Mouse (Mus musculus) ES-E14 (cell line): ENCODE measurements around the gene Neb. TPM values are rescaled to one million over a fixed set of nuclear protein-coding genes. Genes with fewer than 3 reads are reported as not detected.

Experiments
- DNase-seq: peaks from one replicate; pipeline ENCODE4 v3.0.0-alpha.2; 2013; ENCODE audit warnings: low read depth, low spot score
- H3K27ac ChIP-seq: 2 replicates; pipeline ENCODE4 v1.5.1; 2012; ENCODE audit warnings: low read depth, mild to moderate bottlenecking, low read length, moderate library complexity, mixed read lengths; ENCODE audit not compliant: poor library complexity, insufficient read depth, severe bottlenecking
- H3K36me3 ChIP-seq: 2 replicates; pipeline ENCODE4 v1.6.1; 2012; ENCODE audit warnings: mild to moderate bottlenecking, low read length, moderate library complexity, mixed read lengths; ENCODE audit not compliant: control insufficient read depth, poor library complexity, insufficient read depth, severe bottlenecking
- H3K4me1 ChIP-seq, 2 experiments: fragments of 150-350 bp in 1 of 2; sonication (generic) in 1 of 2; 2 replicates each; pipeline ENCODE4 v1.6.1; 2012; ENCODE audit warnings: low read length in 2 of 2, mild to moderate bottlenecking in 1 of 2, mixed read lengths in 1 of 2; ENCODE audit not compliant: control insufficient read depth in 2 of 2, insufficient read depth in 2 of 2, poor library complexity in 1 of 2
- H3K4me3 ChIP-seq, 2 experiments: fragments of 150-350 bp in 1 of 2; sonication (generic) in 1 of 2; 2 replicates each; pipeline ENCODE4 v1.5.1; 2012; ENCODE audit warnings: low read length in 2 of 2, low read depth in 1 of 2, mild to moderate bottlenecking in 1 of 2, mixed read lengths in 1 of 2; ENCODE audit not compliant: insufficient read depth in 1 of 2, poor library complexity in 1 of 2, severe bottlenecking in 1 of 2
- H3K9ac ChIP-seq: 2 replicates; pipeline ENCODE4 v1.6.1; 2012; ENCODE audit warnings: low read depth, mild to moderate bottlenecking, low read length, mixed read lengths; ENCODE audit not compliant: poor library complexity, insufficient read depth, severe bottlenecking
- H3K9me3 ChIP-seq: fragments of 150-350 bp; sonication (generic); 2 replicates; pipeline ENCODE4 v1.6.1; 2012; ENCODE audit warnings: low read depth, mild to moderate bottlenecking, low read length; ENCODE audit not compliant: control insufficient read depth, insufficient read depth
- CHD2 ChIP-seq: IDR thresholded peaks from 2 replicates; pipeline ENCODE4 v1.6.1; 2014; ENCODE audit warnings: mild to moderate bottlenecking, low read depth, low read length, inconsistent platforms
- HCFC1 ChIP-seq: IDR thresholded peaks from 2 replicates; pipeline ENCODE4 v1.6.1; 2012; ENCODE audit warnings: low read length, inconsistent platforms, borderline replicate concordance; ENCODE audit not compliant: insufficient read depth
- MAFK ChIP-seq: IDR thresholded peaks from 2 replicates; pipeline ENCODE4 v1.6.1; 2014; ENCODE audit warnings: mild to moderate bottlenecking, low read depth, low read length, inconsistent platforms; ENCODE audit not compliant: insufficient read depth
- ZC3H11A ChIP-seq: IDR thresholded peaks from 2 replicates; pipeline ENCODE4 v1.6.1; 2012; ENCODE audit warnings: low read depth, mild to moderate bottlenecking, inconsistent platforms, low read length, borderline replicate concordance
- ZNF384 ChIP-seq: IDR thresholded peaks from 2 replicates; pipeline ENCODE4 v1.6.1; 2012; ENCODE audit warnings: low read depth, low read length, inconsistent platforms
- in situ Hi-C, 2 experiments: fragments of 600-800 bp; cut with MboI; formaldehyde crosslinking; loops; one replicate each; pipeline ENCODE4 v1.15.1; 2025; ENCODE audit warnings: low sequenced_read_pairs in 2 of 2, inconsistent platforms in 1 of 2; ENCODE audit not compliant: unreplicated experiment in 2 of 2
- total RNA-seq: library from RNA; depleted of rRNA; stranded (reverse); fragments of 300-350 nt; gene quantifications from 2 replicates; pipeline ENCODE4 v1.2.3, GENCODE M21; 2012

Neb gene
- total RNA-seq, 1 experiment: 5.1 TPM

- Histone ChIP-seq H3K9me3 (no peaks in the 10 kb centered on the region), H3K27ac (peak overlapping the region; percentile 19), H3K36me3 (no peaks in the 10 kb centered on the region), H3K4me1 (peaks cover 3 to 7% of the 10 kb centered on the region in 2 experiments; a peak in 3 of 4 replicates), H3K9ac (peak overlapping the region; percentile 83), H3K4me3 (peak overlapping the region; percentile 73 to 95)
- DNase-seq: no peak
- in situ Hi-C loops: no loop called here
- TF ChIP-seq MAFK (no peak), CHD2 (no peak), HCFC1 (peak; percentile 22; the same call in 1 of the 2 replicates)
These were observed 46.0 kb upstream of the Neb start for GRCm38 (mm10) chr2:52424248-52424728.

- DNase-seq: no peak
- Histone ChIP-seq H3K36me3 (no peaks in the 10 kb centered on the region), H3K4me3 (peak overlapping the region; percentile 73 to 95), H3K9me3 (no peaks in the 10 kb centered on the region), H3K9ac (peak overlapping the region; percentile 83; the same call in 1 of the 2 replicates), H3K27ac (no peak overlapping the region), H3K4me1 (peaks cover 3 to 9% of the 10 kb centered on the region in 2 experiments; a peak in 3 of 4 replicates)
- TF ChIP-seq ZC3H11A: no peak
- TF ChIP-seq ZNF384: no peak
- no peak for TF ChIP-seq HCFC1
- TF ChIP-seq MAFK: no peak
- no peak for TF ChIP-seq CHD2
- in situ Hi-C loops: no loop called here
These were observed 45.5 kb upstream of the Neb start for GRCm38 (mm10) chr2:52423611-52424247.

- Histone ChIP-seq H3K9ac (no peak overlapping the region), H3K27ac (no peak overlapping the region)
These were observed 44.8 kb upstream of the Neb start for GRCm38 (mm10) chr2:52422871-52423610.

GRCm38 (mm10) chr2:52421197-52421596 lies 42.9 kb upstream of the Neb start:
- no peak for DNase-seq
- H3K4me1 ChIP-seq: peaks cover 3 to 9% of the 10 kb centered on the region in 2 experiments; a peak in 3 of 4 replicates
- H3K4me3 ChIP-seq: no peak overlapping the region
- H3K9me3 ChIP-seq: no peaks in the 10 kb centered on the region
- in situ Hi-C loops: no loop called here
- TF ChIP-seq ZC3H11A (no peak), CHD2 (no peak), HCFC1 (no peak), ZNF384 (no peak), MAFK (no peak)
- H3K9ac ChIP-seq: no peak overlapping the region
- H3K27ac ChIP-seq: no peak overlapping the region
- 0 out of 2 replicates have a peak, but pooled peaks cover 3% of the 10 kb centered on the region for H3K36me3 ChIP-seq

More at GRCm38 (mm10) chr2:52422871-52423610, 44.8 kb upstream of the Neb start:
- Histone ChIP-seq H3K36me3 (no peaks in the 10 kb centered on the region), H3K4me1 (peaks cover 3 to 9% of the 10 kb centered on the region in 2 experiments; a peak in 3 of 4 replicates), H3K9me3 (no peaks in the 10 kb centered on the region), H3K4me3 (peak overlapping the region in 1 of 2 experiments; percentile 73; a peak in 3 of 4 replicates)
- no peak for DNase-seq
- no peak for TF ChIP-seq ZC3H11A
- TF ChIP-seq CHD2: no peak
- no peak for TF ChIP-seq HCFC1
- TF ChIP-seq ZNF384: no peak
- no peak for TF ChIP-seq MAFK
- in situ Hi-C loops: no loop called here
